Mouse (Mus musculus): ENCODE measurements around the gene Fbxw7.

DNA sequence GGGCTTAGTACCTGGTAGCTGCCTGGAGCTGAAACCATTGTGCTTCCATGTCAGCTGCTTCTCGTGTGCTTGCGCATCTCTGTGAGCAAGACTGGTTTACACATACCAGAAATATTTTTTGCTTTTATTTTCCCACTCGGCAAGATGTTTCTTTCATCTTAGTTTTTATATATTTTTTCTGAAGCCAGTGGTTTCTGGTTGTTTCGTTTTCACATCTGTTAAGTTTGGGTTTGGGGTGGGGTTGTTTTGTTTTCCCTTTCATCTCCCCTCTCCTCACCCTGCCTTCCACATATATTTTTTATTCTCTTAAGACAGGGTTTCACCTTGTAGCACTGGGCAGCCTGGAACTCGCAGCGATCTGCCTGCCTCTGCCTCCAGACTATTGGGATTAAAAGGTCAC is 44.5 kb upstream of the Fbxw7 start:
- TF ChIP-seq CTCF (IDR thresholded peaks at IDR 0.05; ENCODE audit: insufficient read depth, low read depth, low read length) = no peak
- TF ChIP-seq POLR2A (IDR thresholded peaks at IDR 0.05; ENCODE audit: insufficient read depth, low read depth, low read length) = no peak

All from olfactory bulb, adult 2 months (tissue).